Mouse (Mus musculus) 3T3-L1 (cell line): ENCODE measurements around the gene Stoml2.

Experiments used
- DNase-seq: peaks from one replicate; pipeline ENCODE4 v3.0.0-alpha.2; 2015; ENCODE audit warnings: low read depth, low spot score

Gene Stoml2

DNA sequence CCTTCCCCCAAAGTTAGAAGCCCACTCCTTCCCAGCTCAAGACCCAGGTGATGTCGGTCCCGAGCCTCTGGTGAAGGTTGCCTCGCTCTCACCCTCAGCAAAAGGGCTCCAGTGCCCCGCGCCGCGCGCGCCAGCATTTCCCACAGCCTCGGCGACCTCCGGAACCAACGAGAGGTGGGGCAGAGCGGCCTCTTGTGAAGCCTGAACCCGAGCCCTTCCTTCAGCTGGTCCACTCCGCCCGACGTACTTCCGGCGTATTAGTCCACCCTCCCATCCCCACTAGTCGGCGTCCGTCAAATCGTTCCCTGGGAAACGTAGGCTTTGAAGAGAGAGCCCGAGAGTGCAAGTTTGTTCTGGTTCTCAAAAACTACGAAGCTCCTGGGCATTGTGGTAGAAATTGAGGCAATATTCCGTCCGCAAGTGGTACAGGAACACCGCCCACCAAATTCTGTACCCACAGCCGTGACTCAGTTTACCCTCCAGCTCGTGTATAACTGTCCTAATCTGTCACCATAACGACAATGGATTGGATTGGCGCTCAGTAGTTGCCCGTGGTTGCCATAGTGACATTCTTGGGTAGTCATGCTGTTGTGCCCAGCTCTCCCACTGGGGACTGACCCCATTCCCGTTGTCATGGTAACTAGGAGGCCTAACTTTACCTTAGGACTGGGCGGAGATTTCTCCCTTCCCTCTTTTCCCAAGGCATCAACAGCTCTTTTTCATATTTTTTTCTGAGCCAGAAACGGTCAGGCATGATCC lies at the start of gene Stoml2:
Gene Stoml2 (minus strand): TSS at position 474 of the 759 bp plus-strand sequence.
- peak; percentile 96 for DNase-seq

DNA sequence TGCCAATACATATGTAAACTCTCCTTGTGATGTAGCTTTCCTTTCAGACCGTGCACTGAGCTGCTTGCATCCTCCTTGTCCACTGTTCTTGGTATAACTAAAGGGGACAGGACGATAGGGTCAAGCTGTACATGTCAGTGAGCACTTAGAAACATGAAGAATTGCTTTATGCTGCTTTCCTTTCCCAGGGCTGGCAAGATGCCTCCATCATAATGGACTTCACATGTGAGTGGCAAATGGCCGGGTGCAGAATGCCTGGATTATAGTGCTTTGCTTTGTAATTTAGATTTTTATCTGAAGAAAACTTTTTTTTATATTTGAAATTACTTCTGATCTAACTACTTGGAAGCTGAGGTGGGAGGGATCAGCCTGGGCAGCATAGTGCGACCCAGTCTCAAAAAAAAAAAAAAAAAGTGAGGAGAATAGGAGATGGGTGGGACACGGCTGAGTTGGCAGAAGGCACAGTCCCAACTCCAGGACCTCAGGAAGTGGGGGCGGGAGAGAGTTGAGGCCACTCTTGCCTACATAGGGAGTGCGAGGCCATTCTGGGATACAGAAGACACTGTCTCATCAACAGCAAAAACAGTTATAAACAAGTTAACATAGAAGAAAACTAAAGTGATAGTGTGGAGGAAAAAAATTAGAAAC lies 46.7 kb upstream of the Stoml2 start:
- peak; percentile 67 for DNase-seq

DNA sequence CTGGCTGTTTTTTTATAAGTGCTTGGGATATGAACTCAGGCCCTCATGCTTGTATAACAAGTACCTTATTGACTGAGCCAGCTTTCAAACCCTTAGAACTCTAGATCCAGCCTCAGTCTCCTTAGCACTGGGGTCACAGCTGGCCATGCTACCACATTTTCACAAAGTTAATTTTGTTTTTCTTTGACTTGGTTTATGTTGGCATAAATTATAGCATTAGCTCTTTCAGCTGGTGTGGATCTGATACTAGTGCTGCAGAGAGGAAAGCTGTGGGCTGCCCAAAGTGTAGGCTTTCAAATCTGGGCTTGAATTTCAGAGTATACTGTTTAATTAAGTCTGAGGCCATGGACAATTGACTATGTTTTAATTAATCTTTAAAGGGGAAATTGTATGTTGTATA lies 43.4 kb upstream of the Stoml2 start:
- DNase-seq, result no peak

DNA sequence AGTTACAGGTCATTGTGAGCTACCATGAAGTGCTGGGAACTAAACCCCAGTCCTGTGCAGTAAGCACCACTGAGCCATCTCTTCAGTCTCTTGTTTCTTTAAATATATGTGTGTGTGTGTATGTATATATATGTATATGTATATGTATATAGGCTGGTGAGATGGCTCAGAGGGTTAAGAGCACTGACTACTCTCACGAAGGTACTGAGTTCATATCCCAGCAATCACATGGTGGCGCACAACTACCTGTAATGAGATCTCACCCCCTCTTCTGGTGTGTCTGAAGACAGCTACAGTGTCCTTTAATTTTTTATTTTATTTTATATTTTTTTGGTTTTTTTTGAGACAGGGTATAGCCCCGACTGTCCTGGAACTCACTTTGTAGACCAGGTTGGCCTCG lies 34.0 kb upstream of the Stoml2 start:
- DNase-seq, result peak; percentile 61

DNA sequence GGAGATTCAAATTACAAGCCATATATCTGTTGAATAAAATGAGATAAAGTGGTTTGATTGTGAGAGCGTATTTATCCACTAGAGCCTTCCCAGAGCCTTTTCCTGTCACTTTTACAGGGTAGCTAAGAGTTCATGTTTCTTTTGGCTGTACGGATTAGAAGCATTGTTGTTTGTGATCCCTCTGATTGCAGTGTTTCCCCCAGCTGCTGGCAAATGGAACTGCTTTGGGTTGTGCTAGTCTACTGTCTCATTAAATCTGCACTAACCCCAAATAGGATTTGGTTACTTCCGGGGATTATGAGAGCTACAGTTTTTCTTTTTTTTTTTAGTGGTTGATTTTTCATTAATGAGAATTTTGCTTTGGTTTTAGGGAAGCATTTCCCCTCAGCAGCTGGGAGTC lies 28.8 kb upstream of the Stoml2 start:
- DNase-seq, result no peak

DNA sequence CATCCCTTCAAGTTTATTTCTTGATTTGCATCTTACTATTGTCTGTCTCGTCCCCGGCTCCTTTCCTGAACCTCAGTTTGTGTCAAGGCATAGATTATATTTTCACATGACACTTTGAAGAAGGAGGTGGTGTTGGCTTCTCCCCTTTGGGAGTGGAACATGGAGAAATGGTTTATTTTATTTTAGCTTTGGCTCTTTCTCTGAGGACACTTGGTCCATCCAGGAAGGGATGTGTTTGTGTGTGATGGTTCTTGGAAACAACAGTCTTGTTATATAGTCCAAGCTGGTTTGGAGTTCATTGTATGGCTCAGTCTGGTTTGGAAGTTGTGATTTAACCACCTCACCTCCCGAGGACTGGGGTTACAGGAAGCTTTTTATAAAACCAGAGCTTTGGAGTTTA lies 28.2 kb upstream of the Stoml2 start:
- DNase-seq, result no peak

DNA sequence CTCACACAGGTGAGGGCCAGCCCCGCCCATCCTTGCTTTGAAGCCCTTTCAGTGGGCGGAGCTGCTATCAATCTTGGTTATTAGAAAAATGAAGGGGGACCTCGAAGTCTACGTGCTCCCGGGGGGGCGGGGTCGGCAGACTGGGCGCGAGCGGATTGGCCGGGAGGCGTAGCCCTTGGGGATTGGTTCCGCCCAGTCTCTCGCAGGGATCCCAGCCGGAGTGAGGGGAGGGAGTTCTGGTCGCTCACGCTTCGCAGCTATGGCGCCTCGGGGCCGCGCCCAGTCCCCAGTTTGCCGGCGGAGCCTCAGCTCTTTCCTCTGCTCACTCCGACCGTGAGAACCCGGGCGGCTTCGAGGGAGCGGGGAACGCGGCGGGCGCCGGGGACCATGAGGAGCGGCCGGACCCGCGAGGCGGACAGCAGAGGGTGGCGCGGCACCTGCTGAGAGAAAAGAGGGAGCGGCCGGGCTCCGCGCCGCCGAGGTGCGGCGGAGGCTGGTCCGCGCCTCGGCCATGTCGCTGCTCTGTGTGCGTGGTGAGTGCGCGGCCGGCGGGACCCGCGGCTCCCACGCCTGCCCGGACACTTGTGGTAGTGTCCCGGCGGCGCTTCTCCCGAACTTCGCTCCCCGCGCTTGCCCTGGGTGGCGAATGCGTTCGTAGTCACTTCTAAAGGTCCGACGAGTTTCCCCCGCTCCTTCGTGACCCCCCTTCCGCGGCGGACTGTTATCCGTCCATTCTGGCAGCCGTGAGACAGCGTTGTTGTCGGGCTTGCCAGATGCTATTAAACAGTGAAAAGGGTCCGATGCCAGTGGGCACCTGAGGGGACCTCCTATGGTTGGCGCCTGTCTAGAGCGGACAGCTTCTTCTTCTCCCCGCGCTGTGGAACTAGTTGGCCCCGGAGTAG lies 27.5 kb upstream of the Stoml2 start, which contains the start of gene Unc13b:
Gene Unc13b (plus strand): TSS at position 201 of the 902 bp plus-strand sequence.
- DNase-seq, result no peak

DNA sequence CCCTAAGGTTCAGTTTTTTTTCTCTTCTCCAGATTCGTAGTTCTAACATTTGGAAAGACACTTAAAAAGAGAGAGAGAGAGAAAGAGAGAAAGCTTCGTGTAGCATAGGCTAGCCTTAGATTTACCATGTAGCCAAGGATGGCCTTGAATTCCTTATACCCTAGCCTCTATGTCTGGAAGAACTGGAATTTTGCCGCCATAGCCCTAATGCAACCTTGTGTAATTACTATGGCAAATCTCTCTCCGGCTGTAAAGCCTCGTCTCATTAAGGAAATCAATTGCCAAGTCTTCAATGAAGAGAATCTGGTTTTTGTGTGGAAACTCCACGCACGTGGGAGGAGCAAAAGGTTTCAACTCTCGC lies 26.9 kb upstream of the Stoml2 start:
- no peak for DNase-seq

DNA sequence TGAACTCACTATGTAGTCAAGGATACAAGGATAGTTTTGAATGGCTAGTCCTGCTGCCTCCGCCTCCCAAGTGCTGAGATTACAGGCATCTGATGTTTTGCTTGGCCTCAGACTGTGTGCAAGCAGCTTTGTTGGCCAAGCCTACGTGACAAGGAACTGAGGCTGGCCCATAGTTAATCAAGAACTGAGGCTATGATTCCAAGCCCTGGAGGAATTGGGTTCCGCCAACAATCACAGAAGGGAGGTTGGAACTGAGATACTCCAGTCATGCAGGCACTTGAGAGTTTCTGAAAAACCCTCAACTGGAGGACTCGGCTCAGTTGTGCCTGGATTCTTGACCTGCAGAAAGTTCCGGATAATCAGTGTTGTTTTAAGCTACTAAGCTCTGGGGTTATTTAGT lies 26.1 kb upstream of the Stoml2 start:
- no peak for DNase-seq

DNA sequence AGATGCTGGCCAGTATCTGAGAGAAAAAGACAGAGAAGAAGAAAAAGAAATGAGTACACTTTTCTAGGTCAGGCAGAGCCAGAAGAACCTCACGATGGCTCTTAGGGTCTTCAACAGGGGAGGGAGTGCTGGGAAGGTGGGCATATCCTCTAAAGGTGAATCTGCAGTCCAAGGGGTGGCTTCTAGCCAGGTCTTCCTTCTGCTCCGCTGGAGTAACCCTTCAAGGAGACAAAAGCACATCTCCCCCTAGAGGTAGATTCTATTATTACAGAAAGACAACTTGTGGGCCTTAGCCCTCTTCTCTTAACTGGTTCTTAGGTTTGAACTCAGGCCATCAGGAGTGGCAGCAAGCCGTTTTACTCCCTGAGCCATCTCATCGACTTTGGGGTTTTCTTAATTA lies 21.1 kb upstream of the Stoml2 start:
- DNase-seq, result peak; percentile 87

DNA sequence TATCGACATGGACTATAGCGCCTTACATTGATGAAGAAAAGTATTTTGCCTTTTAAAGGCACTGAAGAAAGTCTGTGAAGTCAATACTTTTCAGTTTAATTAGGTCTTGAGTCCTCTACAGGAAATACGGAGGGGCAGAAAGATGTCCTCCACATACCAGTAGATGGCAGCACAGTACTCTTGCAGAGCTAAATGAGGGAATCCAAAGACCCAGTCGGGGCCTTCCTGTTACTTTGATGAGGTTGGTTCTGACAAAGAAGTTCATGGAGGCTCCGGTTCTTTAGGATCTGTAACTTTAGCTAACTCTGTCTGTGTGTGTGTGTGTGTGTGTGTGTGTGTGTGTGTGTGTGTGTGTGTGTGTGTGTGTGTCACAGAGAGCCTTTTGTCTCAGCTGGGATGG lies 15.7 kb upstream of the Stoml2 start:
- peak; percentile 93 for DNase-seq

DNA sequence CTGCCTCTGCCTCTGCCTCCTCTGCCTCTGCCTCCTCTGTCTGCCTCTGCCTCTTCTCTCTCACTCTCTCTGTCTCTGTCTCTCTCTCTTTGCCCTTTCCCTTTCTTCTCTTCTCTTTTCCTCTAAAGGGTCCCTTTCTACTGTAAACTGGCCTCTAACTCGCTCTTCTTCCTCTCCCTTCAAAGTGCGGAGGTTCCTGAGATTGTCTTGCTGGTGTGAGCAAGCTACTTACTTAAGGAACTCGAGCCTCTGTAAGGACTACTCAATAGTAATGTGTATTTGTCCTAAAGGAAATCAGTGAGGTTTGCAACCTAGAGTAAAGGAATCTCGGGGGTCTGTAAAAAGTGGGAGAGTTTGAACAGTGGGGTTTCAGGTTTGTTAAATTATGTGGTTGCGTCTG lies 15.1 kb upstream of the Stoml2 start:
- DNase-seq, result peak; percentile 22

DNA sequence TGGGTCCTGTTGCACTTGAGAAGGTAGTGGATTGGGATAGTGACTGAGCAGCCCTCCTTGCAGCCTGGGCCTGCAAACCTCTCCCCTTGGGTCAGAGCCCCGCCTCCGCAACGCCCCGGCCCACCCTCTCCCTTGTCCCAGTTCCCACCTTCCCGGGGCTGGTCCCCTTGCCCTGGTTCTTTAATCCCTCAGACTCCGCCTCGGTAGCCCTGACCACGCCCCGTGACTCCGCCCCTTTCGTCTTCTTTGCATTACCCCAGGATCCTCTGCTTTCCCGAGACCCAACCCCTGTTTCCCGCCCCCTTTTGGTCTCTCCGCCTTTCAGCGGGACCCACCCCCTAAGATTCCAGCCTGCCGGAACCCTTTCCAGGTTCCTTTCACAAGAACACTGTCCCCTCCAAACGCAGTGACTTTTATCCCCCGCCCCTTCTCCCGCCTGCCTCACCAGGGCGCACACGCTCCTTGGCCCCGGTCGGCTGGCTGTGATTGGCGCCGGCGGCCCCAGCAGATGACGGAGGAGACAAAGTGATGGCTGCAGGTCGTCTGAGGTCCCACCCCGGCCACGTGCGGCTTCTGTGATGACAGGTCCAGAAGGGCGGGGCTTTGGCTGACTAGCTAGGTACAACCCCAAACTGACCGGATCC lies 14.3 kb upstream of the Stoml2 start, which contains the start of gene Fam214b:
Gene Fam214b (minus strand): TSS at position 562 of the 644 bp plus-strand sequence.
- peak; percentile 96 for DNase-seq

DNA sequence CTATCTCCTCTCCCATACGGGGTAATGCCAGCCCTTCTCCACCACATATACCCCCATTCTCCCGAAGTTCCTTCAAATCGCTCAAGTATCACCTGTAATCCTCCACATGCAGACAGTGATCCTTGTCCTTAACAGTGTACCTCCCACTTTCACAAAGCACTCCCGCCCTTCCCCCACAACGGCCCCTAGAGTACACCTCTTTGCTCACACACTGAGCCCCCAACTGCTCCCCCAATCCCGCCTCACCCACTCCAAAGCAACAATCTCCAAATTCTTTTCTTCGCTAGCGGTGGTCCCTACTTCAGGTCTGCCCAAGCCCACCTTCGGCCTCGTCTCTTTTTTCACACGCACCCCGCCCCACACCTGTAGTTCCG lies 13.8 kb upstream of the Stoml2 start:
- DNase-seq, result peak; percentile 34

DNA sequence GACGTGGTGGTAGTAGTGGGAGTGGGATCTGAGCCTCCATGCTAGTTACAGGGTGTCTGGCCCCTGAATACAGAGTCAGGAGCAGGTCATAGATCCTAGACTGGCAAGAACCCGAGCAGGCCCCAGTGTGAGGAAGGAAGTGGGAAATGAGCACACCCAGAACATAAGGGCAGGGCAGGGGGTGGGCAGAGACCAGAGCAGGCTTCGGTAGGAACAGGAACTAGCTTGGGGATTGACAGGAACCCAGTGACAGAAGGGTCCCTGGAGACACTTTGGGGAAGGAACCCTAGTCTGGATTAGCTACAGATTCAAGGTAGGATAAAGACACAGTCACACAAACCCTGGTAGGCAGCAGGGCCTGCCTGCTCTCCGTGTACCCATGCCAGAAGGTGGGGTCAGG lies 13.2 kb upstream of the Stoml2 start:
- peak; percentile 37 for DNase-seq

DNA sequence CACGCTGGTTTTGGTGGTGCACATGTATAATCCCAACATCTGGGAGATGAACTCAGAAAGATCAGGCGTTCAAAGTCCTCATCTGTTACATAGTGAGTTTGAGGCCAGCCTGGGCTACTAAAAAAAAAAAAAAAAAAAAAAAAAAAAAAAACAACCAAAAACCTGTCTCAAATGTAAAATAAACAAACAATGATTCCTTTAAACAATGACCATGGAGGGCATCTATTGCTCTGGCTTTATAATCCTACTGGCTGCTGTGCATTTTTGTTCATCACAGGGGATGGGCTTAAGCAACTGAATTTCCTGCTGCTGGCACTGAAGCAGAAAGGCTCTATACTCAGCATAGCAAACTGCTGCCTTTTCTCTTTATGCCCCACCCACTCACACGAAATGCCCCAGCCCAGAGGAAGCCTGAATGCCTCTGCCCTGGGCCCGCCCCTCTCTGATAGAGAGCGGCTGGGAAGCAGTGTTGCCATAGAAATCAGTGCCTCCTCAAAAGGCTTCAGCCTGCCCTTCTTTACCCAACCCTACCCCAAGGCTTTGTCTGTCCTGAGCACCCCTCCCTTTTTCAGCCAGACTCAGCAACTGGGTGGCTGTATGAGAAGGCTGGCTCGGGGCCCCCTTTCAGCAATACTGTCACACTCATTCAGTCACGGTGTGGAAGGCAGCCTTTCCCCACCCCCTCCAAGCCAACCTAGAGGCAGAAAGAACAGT lies 12.3 kb upstream of the Stoml2 start:
- DNase-seq, result peak; percentile 92

DNA sequence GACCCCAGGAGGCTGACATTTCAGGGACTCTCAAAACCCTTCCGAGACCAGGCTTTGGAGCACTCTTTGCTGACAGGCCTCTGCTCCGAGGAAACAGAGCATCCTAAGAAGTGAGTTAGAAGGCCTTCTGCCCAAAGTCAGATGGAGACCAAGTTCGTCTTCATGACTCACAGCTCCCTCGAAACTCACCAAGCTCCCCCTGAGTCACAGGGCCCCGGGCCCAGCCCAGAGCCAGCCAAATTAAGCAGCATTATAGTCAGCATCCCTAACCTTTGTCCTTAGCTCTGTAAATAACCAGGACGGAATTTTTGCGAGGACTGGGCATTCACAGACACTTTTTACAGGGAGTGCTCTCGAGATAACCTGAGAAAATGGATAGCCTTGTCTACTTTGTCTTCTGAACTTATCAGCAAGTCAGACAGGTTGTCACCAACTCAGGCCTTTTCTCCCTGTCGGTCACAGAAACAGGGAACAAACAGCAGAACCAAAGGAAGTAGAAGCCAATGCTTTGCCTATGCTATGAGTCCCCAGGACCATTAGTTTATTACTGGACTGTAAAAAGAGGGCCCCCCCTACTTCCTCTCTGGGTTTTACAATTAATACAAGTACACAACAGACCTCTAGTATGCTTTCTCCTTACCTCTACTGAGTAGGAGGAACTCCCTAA lies 9.5 kb upstream of the Stoml2 start:
- DNase-seq, result peak; percentile 83

DNA sequence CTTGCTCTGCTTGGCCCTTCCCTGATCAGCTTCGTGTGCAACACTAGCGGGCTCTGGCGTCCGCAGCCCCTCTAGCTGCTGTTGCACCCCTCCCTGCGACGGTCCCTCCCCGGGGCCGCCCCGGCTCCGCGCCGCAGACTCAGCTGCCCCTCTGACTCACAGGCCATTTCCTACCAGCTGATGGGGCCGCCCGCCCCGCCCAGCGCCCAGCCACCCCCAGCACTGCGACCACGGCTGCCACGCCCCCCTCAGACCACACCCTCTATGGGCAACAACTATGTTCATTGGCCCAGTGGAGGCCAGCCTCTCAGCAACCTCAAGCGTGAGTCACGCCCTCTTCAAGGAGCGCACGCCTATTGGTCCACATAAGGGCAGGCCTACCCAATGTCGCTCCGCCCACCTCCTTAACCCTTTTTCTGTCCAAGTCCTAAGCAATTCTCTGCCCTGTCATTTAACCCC lies 8.6 kb upstream of the Stoml2 start:
- DNase-seq, result peak; percentile 99

DNA sequence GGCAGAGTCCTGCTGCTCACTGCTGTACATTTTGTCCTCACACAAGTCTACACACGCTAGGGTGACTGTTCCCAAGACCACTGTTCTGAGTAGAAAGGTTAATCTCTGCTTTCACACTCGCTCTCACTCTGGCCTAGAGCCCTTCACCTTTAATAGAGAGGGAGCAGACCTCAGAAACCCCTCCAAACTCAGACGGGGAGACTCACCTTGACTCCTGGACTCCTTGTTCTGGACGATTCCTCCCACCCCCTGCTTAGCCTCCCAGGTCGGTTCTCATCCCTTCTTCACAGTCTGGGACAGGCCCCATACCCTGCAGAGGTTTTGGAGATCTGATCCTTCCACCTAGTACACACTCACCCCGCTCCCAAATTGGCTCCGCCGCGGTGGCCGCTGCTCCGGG lies 8.1 kb upstream of the Stoml2 start:
- DNase-seq, result peak; percentile 35
